Mouse (Mus musculus) c-Kit-positive CD71-positive TER-119-negative erythroid progenitor cells, embryonic 14.5 days (primary cell): ENCODE results near the gene Mdk.

Source experiments
- DNase-seq: peaks from one replicate; pipeline ENCODE4 v3.0.0-alpha.2; 2013; ENCODE audit warnings: low read depth

Mdk gene

GRCm38 (mm10) chr2:91958701-91959457 is 26.8 kb upstream of the Mdk start:
- no peak for DNase-seq

GRCm38 (mm10) chr2:91958049-91958448 is 26.0 kb upstream of the Mdk start:
- no peak for DNase-seq

- no peak for DNase-seq
Observed at GRCm38 (mm10) chr2:91957096-91957495, 25.0 kb upstream of the Mdk start.

- no peak for DNase-seq
Observed at GRCm38 (mm10) chr2:91955875-91956274, 23.8 kb upstream of the Mdk start.

- DNase-seq = no peak
Observed at GRCm38 (mm10) chr2:91955121-91955591, 23.1 kb upstream of the Mdk start.

GRCm38 (mm10) chr2:91953825-91954224 is 21.7 kb upstream of the Mdk start:
- DNase-seq = no peak

GRCm38 (mm10) chr2:91950275-91951085 is 18.4 kb upstream of the Mdk start:
- DNase-seq = no peak

- DNase-seq = no peak
Observed at GRCm38 (mm10) chr2:91949411-91950274, 17.5 kb upstream of the Mdk start.

- no peak for DNase-seq
Observed at GRCm38 (mm10) chr2:91948792-91949241, 16.7 kb upstream of the Mdk start.

- DNase-seq = no peak
Observed at GRCm38 (mm10) chr2:91948151-91948509, 16.0 kb upstream of the Mdk start.

GRCm38 (mm10) chr2:91947397-91948150 is 15.5 kb upstream of the Mdk start:
- DNase-seq = no peak

GRCm38 (mm10) chr2:91946836-91947235 is 14.7 kb upstream of the Mdk start:
- DNase-seq = no peak

GRCm38 (mm10) chr2:91945483-91945882 is 13.4 kb upstream of the Mdk start, which contains the start of gene Gm9821:
TSS of gene Gm9821 (plus strand) at chr2:91945703.
- DNase-seq = no peak

- no peak for DNase-seq
Observed at GRCm38 (mm10) chr2:91944170-91944950, 12.3 kb upstream of the Mdk start.

GRCm38 (mm10) chr2:91942356-91942755 is 10.3 kb upstream of the Mdk start:
- no peak for DNase-seq

GRCm38 (mm10) chr2:91939303-91939935 is 7.3 kb upstream of the Mdk start:
- no peak for DNase-seq

- no peak for DNase-seq
Observed at GRCm38 (mm10) chr2:91936154-91936553, 4.1 kb upstream of the Mdk start.

- no peak for DNase-seq
Observed at GRCm38 (mm10) chr2:91934826-91935525, 2.9 kb upstream of the Mdk start.

- no peak for DNase-seq
Observed at GRCm38 (mm10) chr2:91934016-91934415, 1.9 kb upstream of the Mdk start.
